Mouse (Mus musculus) left cerebral cortex, adult 2 months (tissue): ENCODE results near the gene Stac3. TPM values are rescaled to one million over a fixed set of nuclear protein-coding genes. Genes with fewer than 3 reads are reported as not detected.

Experiments
- DNase-seq, 2 experiments: peaks; one replicate each; pipeline ENCODE4 v3.0.0; 2021 to 2022; ENCODE audit warnings: low spot score in 2 of 2, mixed read lengths in 1 of 2; ENCODE audit errors: extremely low spot score in 1 of 2
- H3K27ac ChIP-seq: fragments of 200-600 bp; 2 replicates; pipeline ENCODE4 v1.8.1; 2022
- H3K4me3 ChIP-seq: fragments of 200-600 bp; 2 replicates; pipeline ENCODE4 v1.8.1; 2022
- CTCF ChIP-seq: fragments of 200-600 bp; IDR thresholded peaks from 2 replicates; pipeline ENCODE4 v1.8.1; 2022; ENCODE audit warnings: antibody characterized with exemption, mild to moderate bottlenecking, moderate library complexity
- intact Hi-C: fragments of 180-260 bp; cut with DNase I; formaldehyde crosslinking; loops from one replicate; pipeline ENCODE4 v1.15.1; 2025
- total RNA-seq, 2 experiments: library from RNA; stranded (reverse); gene quantifications; 2 replicates each; pipeline ENCODE4 v1.2.3; 2021

The Stac3 gene
- total RNA-seq, 2 experiments from 2014 or later: 2.6 to 9.9 TPM

DNA sequence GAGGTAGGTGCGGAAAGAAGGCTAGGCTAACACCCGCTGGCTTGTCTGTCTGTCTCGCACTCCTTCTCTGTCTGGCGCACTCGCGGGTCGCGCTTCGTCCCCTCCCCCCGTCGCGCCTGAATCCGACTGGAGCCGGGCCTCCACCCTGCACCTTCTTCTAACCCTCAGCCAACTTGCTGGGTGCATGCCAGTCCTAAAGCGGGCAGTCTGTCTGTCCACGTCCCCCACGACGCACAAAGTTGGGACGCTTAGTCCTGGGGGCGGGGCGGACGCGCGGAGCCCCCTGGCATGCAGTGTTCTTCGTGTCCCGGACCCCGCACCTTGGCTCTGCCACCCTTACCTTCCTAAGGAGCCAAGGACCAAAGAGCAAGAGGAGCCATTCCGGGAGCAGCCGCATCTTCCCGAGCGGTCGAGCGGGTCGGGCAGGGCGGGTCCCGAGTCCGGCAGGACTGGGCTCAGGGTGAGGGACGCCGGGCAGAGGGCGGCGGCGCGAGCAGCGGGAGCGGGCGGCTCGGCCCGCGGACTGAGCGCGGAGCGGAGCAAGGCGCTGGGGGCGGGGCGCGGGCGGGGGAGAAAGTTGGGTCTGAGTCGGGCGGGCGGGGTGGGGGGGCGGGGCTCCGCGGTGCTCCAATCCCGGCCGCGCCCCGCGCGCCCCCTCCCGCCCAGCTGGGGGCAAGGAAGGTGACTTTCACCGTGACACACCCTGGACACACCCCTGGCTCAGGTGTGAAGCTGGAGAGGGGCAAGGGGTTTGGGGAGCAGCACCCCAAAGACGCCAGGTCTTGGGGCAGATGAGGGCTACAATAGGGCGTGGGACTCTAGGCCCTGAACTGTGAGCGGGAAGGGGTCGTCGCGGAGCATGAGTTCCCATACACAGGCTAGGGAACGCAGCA is 32.8 kb downstream of the Stac3 start, which contains the start of gene Nxph4:
Gene Nxph4, minus strand, starts transcription at position 524 of the 893 bp plus-strand sequence.
- intact Hi-C loops: no loop called here
- no peak within 1 kb of the TSS for H3K27ac ChIP-seq
- no peak for TF ChIP-seq CTCF
- H3K4me3 ChIP-seq: peak within 1 kb of the TSS; percentile 40
- no peak for DNase-seq

DNA sequence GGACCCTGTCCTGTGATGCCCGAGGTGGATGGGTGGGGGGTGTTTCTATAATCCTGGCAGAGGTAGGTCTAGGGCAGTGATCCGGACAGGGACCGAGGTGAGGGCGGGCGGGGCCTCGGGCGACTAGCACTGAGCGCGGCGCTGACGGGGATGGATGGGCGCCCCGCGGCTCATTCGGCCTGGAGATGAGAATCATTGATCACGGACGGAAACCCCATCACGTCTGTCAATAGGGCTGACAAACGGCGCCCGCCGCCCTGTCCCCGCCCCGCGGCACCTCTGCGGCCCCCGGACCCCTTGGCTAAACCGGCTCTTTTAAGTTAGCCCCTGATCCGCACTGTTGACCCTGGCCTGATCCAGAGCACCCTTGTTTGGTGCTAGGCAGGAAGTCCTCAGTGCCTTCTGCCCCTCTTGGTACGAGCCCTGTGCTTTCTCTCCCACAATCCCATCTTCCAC is 33.5 kb downstream of the Stac3 start:
- Histone ChIP-seq H3K4me3 (0 out of 2 replicates have a peak overlapping the region, but pooled peaks have one; percentile 40), H3K27ac (no peak overlapping the region)
- DNase-seq: no peak
- no peak for TF ChIP-seq CTCF
- intact Hi-C loops: no loop called here

DNA sequence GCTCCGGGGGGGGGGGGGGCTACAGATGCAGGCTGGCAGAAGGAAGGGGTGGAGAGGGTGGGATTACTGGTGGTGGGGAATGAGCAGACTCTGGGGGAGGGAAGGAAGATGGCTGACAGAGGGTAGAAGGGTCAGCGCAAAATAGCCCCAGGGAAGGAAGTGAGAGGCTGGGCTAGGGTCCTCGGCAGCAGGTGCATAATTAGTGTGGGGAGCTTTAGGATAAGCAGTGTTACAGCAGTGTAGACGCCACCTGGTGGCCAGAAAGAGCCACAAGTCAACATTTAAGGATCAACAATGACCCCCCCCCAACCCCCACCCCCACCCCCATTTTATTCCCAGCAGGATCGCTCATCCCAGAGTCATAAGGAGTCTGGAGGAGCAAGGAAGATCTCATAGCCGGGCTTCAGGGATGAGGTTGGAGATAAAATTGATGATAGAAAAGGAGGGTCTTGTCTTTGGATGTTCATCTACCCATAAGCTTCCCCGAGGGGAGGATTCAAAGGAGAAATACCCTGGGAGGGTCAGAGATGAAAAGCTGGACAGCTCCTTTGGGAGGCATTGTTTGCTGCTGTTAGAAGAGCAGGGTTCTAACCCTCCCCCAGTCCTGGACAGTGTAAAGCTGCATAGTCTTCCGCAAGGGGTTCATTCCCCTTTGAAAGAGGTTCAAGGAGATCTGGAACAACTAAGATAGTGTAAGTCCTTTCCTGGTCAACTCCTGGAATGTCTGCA is 35.3 kb downstream of the Stac3 start:
- Histone ChIP-seq H3K27ac (no peak overlapping the region), H3K4me3 (no peak overlapping the region)
- no peak for DNase-seq
- TF ChIP-seq CTCF: peak; percentile 56
- intact Hi-C loops: loop anchor here (1.0 to 2.0 kb wide), 2 partner anchors 24 to 198 kb away; no protein-coding TSS in a partner anchor

DNA sequence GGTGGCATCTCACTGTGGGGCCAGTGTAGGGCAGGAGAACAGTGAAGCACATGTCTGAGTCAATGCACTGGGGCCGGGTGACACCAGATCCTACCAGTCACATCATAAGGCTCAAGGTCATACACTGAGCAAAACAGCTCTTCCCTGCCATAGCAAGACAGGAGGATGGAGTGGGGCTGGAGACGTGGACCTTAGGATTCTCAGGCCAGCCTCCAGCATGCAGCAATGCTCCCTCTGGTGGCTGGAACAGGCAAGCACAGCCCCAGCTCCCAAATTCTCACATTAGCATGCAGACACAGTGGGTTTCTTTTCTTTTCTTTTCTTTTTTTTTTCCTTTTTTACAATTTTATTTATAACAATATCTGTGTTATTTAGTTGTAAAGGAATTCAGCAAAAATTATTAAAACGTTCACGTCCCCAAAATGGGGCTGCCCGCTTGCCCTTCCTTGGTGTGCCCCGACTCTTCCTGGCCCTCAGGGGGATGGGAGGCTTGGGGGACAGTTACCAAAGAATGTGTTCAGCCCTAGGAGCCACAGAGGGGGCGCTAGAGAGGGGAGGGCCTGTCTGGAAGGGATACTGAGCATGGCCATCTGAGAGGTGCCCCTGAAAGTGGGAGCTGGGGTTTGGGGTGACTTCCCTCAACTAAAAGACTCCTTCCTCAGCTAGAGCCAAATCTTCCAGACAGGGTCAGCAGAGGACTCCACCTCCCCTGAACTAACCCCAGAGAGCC is 36.5 kb downstream of the Stac3 start:
- peak; percentile 97 for TF ChIP-seq CTCF
- peak; percentile 79 to 83 for DNase-seq
- Histone ChIP-seq H3K4me3 (no peak overlapping the region), H3K27ac (no peak overlapping the region)
- intact Hi-C loops: loop anchor here (2.0 kb wide), 1 partner anchor 199 kb away; no protein-coding TSS in a partner anchor

DNA sequence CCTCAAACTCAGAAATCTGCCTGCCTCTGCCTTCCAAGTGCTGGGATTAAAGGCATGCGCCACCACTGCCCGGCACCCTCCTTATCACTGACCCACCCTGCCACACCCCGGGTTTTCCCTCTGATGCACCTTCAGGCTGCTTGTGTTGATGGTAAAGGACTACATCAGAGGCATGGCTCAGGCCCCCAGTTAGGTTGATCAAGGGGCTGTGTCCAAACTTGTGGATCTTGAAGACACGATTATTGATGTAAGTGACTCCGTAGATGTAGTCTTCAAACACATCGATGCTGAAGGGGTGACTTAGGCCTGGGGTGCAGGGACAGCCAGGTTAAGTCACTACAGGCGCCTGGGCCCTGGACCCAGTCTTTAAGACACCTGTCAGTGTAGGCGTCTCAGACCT is 40.0 kb downstream of the Stac3 start:
- DNase-seq: no peak
- Histone ChIP-seq H3K4me3 (no peak overlapping the region), H3K27ac (no peak overlapping the region)
- TF ChIP-seq CTCF: no peak
- intact Hi-C loops: no loop called here

DNA sequence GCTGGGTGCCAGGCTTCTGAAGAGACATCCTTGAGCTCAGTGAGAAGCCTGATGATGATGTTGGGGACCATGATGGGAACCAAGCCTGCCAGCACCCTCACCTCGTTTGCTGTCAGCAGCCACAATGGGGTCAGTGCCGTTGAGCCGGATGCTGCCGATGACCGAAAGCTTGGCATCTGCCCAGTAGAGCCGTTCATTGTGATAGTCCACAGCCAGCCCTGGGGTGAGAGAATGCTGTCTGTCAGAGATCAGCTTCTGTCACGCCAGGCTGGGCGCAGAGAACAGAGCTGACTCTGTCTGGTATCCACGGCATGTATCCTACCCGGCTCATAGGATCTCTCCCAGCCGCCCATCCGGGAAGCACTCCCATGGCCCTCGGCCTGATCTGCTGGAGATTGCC is 40.6 kb downstream of the Stac3 start:
- Histone ChIP-seq H3K4me3 (no peak overlapping the region), H3K27ac (no peak overlapping the region)
- intact Hi-C loops: no loop called here
- TF ChIP-seq CTCF: no peak
- no peak for DNase-seq

DNA sequence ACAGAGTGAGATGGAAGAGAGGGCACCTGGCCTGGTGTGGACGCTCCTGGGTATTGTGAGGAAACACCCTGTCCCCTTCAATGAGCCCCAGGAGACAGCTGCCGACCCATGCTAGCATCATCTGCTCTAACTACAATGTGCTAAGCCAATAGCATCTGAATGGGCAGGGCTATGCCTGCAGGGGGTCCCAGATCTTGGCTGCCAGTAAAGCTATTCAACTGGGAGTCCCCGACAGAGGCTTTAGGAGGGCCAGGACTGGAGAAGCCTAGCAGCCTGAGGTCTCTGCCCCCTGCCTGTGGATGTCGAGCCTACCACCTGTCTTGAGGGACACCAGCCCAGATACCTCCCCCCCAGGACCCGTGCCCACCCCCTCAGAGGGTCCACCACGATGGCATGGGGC is 41.2 kb downstream of the Stac3 start:
- TF ChIP-seq CTCF: no peak
- intact Hi-C loops: no loop called here
- H3K4me3 ChIP-seq: no peak overlapping the region
- no peak for DNase-seq
- no peak overlapping the region for H3K27ac ChIP-seq

DNA sequence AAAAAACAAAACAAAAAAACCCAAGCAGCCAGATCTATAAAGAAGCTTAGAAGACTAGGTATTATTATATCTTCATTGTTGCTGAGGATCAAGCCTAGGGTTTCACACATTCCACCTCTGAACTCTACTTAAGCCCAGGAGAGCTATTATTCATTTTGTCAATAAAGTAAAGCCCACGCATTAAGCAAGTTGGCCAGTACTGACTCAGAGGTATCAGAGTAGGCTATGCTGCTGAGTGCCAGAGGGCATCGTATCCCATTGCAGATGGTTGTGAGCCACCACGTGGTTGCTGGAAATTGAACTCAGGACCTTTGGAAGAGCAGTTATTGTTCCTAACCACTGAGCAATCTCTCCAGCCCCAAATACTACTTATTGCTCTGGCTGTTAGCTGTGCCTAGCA is 42.4 kb downstream of the Stac3 start:
- no peak overlapping the region for H3K4me3 ChIP-seq
- intact Hi-C loops: no loop called here
- H3K27ac ChIP-seq: no peak overlapping the region
- DNase-seq: no peak
- no peak for TF ChIP-seq CTCF

DNA sequence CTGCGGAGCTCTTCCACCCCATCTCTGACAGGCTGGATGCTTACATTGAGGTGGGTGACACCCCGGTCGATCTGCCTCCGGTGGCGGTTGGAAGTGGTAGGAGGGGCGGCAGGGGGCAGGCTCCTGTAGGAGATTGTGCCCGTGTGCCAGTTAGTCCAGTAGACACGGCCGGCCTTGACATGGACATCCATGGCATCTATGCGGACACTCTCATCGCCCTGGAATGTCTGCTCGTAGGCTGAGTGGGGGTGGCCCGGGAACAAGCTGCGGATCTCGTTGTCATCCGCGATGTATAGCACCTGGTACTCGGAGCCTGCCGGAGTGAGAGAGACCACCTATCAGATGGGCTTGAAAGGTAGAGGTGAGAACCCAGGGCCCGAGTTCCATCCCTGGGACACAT is 42.9 kb downstream of the Stac3 start:
- intact Hi-C loops: no loop called here

DNA sequence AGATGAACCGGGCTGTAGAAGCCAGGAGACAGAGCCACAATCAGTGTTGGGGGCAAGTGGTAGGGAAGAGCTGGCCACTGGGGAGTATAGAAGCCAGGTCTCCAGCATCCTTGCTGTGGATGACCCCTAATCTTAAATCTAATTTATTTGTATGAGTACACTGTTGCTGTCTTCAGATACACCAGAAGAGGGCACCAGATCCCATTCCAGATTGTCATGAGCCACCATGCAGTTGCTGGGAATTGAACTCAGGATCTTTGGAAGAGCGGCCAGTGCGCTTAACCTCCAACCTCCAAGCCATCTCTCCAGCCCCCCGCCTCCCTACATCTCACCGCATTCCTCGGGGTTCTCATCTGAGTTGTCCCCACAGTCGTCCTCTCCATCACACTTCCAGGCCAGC is 45.0 kb downstream of the Stac3 start:
- peak; percentile 45 for TF ChIP-seq CTCF
- Histone ChIP-seq H3K4me3 (no peak overlapping the region), H3K27ac (no peak overlapping the region)
- intact Hi-C loops: no loop called here
- DNase-seq: no peak

More for the DNA sequence above, 42.9 kb downstream of the Stac3 start:
- H3K27ac ChIP-seq: no peak overlapping the region
- H3K4me3 ChIP-seq: no peak overlapping the region
- no peak for TF ChIP-seq CTCF
- DNase-seq: no peak

DNA sequence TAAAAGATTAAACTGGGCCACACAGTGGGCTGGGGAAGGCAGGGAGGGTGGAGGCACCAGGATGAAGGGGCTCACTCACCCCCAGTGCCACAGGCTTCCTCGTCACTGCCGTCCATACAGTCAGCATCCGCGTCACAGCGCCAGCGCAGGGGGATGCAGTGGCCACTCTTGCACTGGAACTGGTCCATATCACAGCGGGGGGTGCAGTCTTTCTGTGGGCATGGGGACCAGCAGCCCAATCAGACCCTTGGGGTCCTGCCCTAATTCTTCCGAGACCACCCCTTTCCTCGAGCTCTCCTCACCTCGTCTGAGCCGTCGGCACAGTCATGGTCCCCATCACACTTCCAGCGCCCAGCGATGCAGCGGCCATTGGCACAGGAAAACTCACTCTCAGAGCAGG is 46.8 kb downstream of the Stac3 start:
- intact Hi-C loops: no loop called here
- DNase-seq: no peak
- Histone ChIP-seq H3K4me3 (no peak overlapping the region), H3K27ac (no peak overlapping the region)
- TF ChIP-seq CTCF: no peak
